Mouse (Mus musculus): ENCODE data around the gene Mpv17. TPM values are rescaled to one million over a fixed set of nuclear protein-coding genes. Genes with fewer than 3 reads are reported as not detected.

Mpv17 gene
- total and polyA plus RNA-seq, 3 experiments = 46.8 to 183 (median 50.6) TPM

DNA sequence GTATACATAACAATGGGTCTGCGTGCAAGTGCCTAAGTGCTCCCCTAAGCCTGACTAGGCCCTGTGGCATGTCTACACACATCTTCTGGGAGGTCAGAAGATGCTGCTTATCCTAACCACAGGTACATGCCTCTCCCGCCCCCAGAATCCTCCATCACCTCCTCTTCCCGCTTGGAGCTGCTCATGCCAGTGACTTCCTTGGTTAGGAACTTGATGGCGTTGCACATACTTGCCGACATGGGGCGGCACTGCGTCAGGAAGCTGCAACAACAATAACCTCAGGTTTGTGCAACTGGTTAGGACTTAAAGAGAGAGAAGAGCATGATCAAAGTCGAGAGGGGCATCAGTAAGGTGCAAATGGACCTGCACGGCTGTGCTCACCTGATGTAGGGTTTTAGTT lies 36.1 kb upstream of the Mpv17 start:
- Histone ChIP-seq H3K79me2 (replicated peaks; ENCODE audit: control insufficient read depth, insufficient read depth, low read length) (no peaks in the 10 kb centered on the region), H3K4me1 (ENCODE audit: control insufficient read depth, insufficient read depth, low read length) (peaks cover 2% of the 10 kb centered on the region), H3K27me3 (ENCODE audit: control insufficient read depth, insufficient read depth, low read length) (no peaks in the 10 kb centered on the region), H3K36me3 (ENCODE audit: control insufficient read depth, insufficient read depth, low read length) (peaks cover 6% of the 10 kb centered on the region), H3K4me3 (no peak overlapping the region), H3K9ac (ENCODE audit: low read depth, low read length) (no peak overlapping the region), H3K27ac (no peak overlapping the region)
- WGBS = 91% methylated on average over 9 of the region's 9 CpGs
- TF ChIP-seq CTCF (IDR thresholded peaks at IDR 0.05) (no peak), EP300 (IDR thresholded peaks at IDR 0.05; ENCODE audit: insufficient read depth, low read depth, low read length) (no peak), POLR2A (IDR thresholded peaks at IDR 0.05; ENCODE audit: insufficient read depth, low read depth, low read length) (no peak)
- intact Hi-C loops (cut with DNase I) = no loop called here
- DNase-seq = no peak

DNA sequence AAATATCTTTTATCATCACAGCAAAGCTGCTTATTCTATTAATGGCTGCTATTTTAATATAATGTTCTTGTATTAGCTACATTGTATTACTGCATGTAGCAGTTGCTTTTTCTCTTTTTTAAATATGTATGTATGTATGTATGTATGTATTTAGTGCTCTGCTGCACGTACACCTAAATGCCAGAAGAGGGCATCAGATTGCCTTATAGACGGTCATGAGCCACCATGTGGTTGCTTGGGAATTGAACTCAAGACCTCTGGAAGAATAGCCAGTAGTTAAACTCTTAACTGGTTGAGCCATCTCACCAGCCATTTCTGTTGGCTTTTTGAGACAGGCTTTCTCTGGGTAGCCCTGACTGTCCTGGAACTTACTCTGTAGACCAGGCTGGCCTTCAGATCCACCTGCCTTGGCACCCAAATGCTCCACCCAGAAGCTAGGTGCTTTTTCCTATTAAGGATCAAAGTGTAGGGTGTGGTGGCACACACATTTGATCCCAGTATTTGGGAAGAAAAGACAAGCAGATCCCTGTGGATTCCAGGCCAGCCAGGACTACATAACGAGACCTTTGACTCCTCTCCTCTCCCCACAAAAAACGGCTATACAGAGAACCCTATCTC lies 34.3 kb upstream of the Mpv17 start:
- intact Hi-C loops (cut with DNase I) = loop anchor here (2.0 kb wide), 1 partner anchor 140 kb away; no protein-coding TSS in a partner anchor
- no peak overlapping the region for H3K9ac ChIP-seq (ENCODE audit: low read depth, low read length)
- no peak overlapping the region for H3K27ac ChIP-seq
- H3K79me2 ChIP-seq (replicated peaks; ENCODE audit: control insufficient read depth, insufficient read depth, low read length) = no peaks in the 10 kb centered on the region
- H3K27me3 ChIP-seq (ENCODE audit: control insufficient read depth, insufficient read depth, low read length) = no peaks in the 10 kb centered on the region
- H3K4me3 ChIP-seq = no peak overlapping the region
- H3K4me1 ChIP-seq (ENCODE audit: control insufficient read depth, insufficient read depth, low read length) = peaks cover 2% of the 10 kb centered on the region
- no peaks in the 10 kb centered on the region; the same call in 1 of the 2 replicates for H3K36me3 ChIP-seq (ENCODE audit: control insufficient read depth, insufficient read depth, low read length)
- no peak for DNase-seq
- 75% methylated on average over 4 of the region's 4 CpGs for WGBS
- TF ChIP-seq CTCF (IDR thresholded peaks at IDR 0.05) = peak; percentile 60
- TF ChIP-seq EP300 (IDR thresholded peaks at IDR 0.05; ENCODE audit: insufficient read depth, low read depth, low read length) = no peak
- no peak for TF ChIP-seq POLR2A (IDR thresholded peaks at IDR 0.05; ENCODE audit: insufficient read depth, low read depth, low read length)

DNA sequence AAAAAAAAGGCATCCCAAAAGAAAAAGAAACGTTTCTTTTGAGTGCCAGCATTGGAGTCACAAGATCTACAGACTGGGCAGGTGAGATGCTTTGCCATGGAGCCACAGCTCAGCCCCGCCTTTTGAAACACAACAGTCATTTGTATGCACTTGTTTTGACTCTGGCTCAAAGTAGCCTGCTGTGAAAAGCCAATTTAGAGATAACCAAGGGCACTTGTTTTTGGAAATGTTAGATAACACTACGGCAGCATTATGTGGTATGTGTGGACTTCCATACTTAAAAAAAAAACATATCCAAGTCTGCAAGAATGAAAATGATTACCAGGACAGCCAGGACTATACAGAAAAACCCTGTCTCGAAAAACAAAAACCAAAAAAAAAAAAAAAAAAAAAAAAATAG lies 29.6 kb upstream of the Mpv17 start:
- 40% methylated on average over 4 of the region's 4 CpGs for WGBS
- no peak overlapping the region for H3K4me3 ChIP-seq
- no peaks in the 10 kb centered on the region for H3K36me3 ChIP-seq (ENCODE audit: control insufficient read depth, insufficient read depth, low read length)
- H3K27me3 ChIP-seq (ENCODE audit: control insufficient read depth, insufficient read depth, low read length) = no peaks in the 10 kb centered on the region
- H3K79me2 ChIP-seq (replicated peaks; ENCODE audit: control insufficient read depth, insufficient read depth, low read length) = no peaks in the 10 kb centered on the region
- no peak overlapping the region for H3K27ac ChIP-seq
- H3K4me1 ChIP-seq (ENCODE audit: control insufficient read depth, insufficient read depth, low read length) = no peaks in the 10 kb centered on the region
- no peak for DNase-seq
- TF ChIP-seq POLR2A (IDR thresholded peaks at IDR 0.05; ENCODE audit: insufficient read depth, low read depth, low read length) = no peak
- H3K9ac ChIP-seq (ENCODE audit: low read depth, low read length) = no peak overlapping the region
- intact Hi-C loops (cut with DNase I) = no loop called here

DNA sequence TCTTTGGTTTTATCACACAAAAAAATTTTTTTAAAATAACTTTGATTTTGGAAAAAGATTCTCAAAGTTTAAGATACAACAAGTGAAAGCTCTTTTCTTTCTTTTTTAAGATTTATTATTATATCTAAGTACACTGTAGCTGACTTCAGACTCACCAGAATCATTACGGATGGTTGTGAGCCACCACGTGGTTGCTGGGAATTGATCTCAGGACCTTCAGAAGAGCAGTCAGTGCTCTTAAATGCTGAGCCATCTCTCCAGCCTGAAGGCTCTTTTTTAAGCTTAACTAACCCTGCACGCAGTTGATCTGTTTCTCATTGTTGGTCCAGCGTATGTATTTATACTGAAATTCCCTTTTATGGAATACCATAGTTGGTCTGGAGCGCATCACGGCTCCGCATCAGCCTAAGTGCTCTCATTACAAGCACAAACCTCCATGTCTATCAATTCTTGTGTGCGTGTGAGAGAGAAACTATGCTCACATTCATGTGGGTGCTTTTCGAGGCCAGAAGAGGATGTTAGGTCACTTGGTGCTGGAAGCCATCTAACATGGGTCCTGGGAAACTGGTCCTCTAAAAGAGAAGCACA lies 27.2 kb upstream of the Mpv17 start:
- intact Hi-C loops (cut with DNase I) = loop anchor here (2.0 kb wide), 1 partner anchor 22 kb away; the partner anchor contains the start of gene Zfp513

DNA sequence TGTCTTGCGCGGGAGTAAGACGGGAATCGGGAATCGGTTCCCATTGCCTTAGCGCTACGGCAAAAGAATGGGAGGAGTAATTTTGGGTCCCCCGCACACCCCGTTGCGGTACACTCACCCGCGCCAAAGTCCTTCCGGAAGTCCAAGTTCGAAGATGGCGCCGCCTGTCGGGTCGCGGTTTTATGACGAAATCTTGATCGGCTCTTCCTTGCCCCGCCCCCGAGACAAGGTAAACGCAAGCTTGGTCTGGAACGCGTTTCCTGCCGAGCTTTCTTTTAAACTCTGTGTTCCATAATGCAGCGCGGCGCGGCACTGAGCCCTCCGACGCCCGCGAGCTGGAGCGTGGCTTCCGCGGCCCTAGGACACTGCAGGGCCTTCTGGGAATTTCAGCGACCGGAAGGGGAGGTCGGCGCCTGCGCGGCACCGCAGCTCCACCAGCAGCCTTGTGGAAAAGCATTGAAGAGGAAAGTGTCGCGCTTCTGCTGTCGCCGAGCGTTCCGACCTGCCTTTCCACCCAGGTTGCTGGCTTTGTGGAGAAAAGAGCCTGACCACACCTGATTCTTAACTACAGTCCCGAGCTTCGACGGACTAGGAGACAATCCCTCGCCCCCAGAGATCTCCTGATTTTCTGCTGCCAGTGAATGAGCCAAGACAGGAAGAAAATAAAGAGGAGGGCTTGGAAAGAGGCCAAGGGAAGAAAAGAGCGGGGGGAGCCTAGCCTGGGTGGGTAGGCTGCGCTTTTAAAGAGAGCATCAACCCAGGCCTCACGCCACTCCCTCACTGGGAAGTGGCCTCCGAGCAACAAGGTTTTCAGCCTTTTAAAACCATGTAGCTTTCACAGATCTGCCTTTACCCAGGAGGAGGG lies 25.9 kb upstream of the Mpv17 start, which contains the start of the genes Gm29609 and Gtf3c2:
Gm29609 (minus strand) TSS at position 146 of the 865 bp plus-strand sequence.
Gtf3c2 (minus strand) TSS at position 379 of the 865 bp plus-strand sequence.
- Histone ChIP-seq H3K27ac (peak within 1 kb of the TSS; percentile 94), H3K79me2 (replicated peaks; ENCODE audit: control insufficient read depth, insufficient read depth, low read length) (0 out of 2 replicates have a peak, but pooled peaks cover 2% of the 10 kb centered on the region), H3K36me3 (ENCODE audit: control insufficient read depth, insufficient read depth, low read length) (no peaks in the 10 kb centered on the region; the same call in 1 of the 2 replicates), H3K27me3 (ENCODE audit: control insufficient read depth, insufficient read depth, low read length) (no peaks in the 10 kb centered on the region), H3K4me3 (peak within 1 kb of the TSS; percentile 79), H3K4me1 (ENCODE audit: control insufficient read depth, insufficient read depth, low read length) (no peaks in the 10 kb centered on the region), H3K9ac (ENCODE audit: low read depth, low read length) (peak within 1 kb of the TSS; percentile 73)
- peak; percentile 93 to 95 for DNase-seq
- intact Hi-C loops (cut with DNase I) = loop anchor here (1.0 to 5.0 kb wide), 5 partner anchors 13 to 128 kb away; partner anchors contain the start of genes Cad, Eif2b4, Ift172 and Mpv17
- 1% methylated on average over 59 of the region's 59 CpGs for WGBS
- TF ChIP-seq CTCF (IDR thresholded peaks at IDR 0.05) (peak; percentile 29; the same call in 1 of the 2 replicates), POLR2A (IDR thresholded peaks at IDR 0.05; ENCODE audit: insufficient read depth, low read depth, low read length) (peak; percentile 88), EP300 (IDR thresholded peaks at IDR 0.05; ENCODE audit: insufficient read depth, low read depth, low read length) (peak; percentile 69)

More for the DNA sequence above, 27.2 kb upstream of the Mpv17 start:
- H3K79me2 ChIP-seq (replicated peaks; ENCODE audit: control insufficient read depth, insufficient read depth, low read length) = 0 out of 2 replicates have a peak, but pooled peaks cover 2% of the 10 kb centered on the region
- no peak overlapping the region for H3K9ac ChIP-seq (ENCODE audit: low read depth, low read length)
- H3K4me1 ChIP-seq (ENCODE audit: control insufficient read depth, insufficient read depth, low read length) = no peaks in the 10 kb centered on the region
- H3K4me3 ChIP-seq = no peak overlapping the region
- no peaks in the 10 kb centered on the region; the same call in 1 of the 2 replicates for H3K36me3 ChIP-seq (ENCODE audit: control insufficient read depth, insufficient read depth, low read length)
- no peak for DNase-seq
- TF ChIP-seq EP300 (IDR thresholded peaks at IDR 0.05; ENCODE audit: insufficient read depth, low read depth, low read length) = no peak
- TF ChIP-seq CTCF (IDR thresholded peaks at IDR 0.05) = no peak
- no peak for TF ChIP-seq POLR2A (IDR thresholded peaks at IDR 0.05; ENCODE audit: insufficient read depth, low read depth, low read length)
- no peaks in the 10 kb centered on the region for H3K27me3 ChIP-seq (ENCODE audit: control insufficient read depth, insufficient read depth, low read length)
- no peak overlapping the region for H3K27ac ChIP-seq
- 91% methylated on average over 9 of the region's 9 CpGs for WGBS
